Mouse (Mus musculus): ENCODE data around the gene Tusc2.

GRCm38 (mm10) chr9:107580501-107581317, 17.7 kb downstream of the Tusc2 start, which contains the start of gene Hyal3:
- TF ChIP-seq CTCF (IDR thresholded peaks at IDR 0.05; ENCODE audit: low read depth) = 0 out of 2 replicates have a peak, but pooled peaks have one; percentile 3
- peak; percentile 42; the same call in 1 of the 2 replicates for TF ChIP-seq EP300 (IDR thresholded peaks at IDR 0.05; ENCODE audit: low read depth)

All from liver, postnatal 0 days (tissue).